Mouse (Mus musculus): ENCODE results near the gene Clk2. TPM values are rescaled to one million over a fixed set of nuclear protein-coding genes. Genes with fewer than 3 reads are reported as not detected.
A peak's percentile ranks its signal among the peaks of the same experiment; 100 is the strongest.

Clk2 gene
- polyA plus RNA-seq, 1 experiment, result 72.2 TPM

DNA sequence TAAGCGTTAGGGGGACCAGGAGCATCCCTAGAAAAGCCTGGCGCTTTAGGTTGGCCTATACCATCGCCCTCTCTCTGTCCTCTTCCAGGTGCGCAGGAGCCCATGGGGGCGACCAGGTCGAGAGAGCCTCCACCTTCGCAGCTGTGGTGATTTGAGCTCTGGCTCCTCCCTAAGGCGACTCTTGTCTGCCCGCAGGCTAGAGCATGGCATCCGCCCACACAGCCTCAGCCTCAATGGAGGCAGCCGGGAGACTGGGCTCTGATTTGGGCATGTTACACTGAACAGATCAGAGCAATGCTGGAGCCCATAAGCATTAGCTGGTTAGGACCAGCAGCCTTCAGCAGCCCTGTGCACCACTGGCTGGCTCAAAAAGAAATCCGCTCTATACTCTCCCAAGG, 23.9 kb downstream of the Clk2 start:
- Histone ChIP-seq H3K27ac (ENCODE audit: insufficient read depth, low read length) (peak overlapping the region; percentile 87), H3K4me1 (ENCODE audit: control insufficient read depth, insufficient read depth, insufficient read length) (peaks cover 32% of the 10 kb centered on the region), H3K27me3 (ENCODE audit: control insufficient read depth, insufficient read depth, low read length) (no peaks in the 10 kb centered on the region), H3K4me3 (ENCODE audit: extremely low read depth, insufficient read depth, insufficient read length) (peak overlapping the region; percentile 61), H3K36me3 (ENCODE audit: control insufficient read depth, insufficient read depth, low read length) (no peaks in the 10 kb centered on the region)
- WGBS, result 49% methylated on average over 12 of the region's 12 CpGs
- DNase-seq (ENCODE audit: low read depth in 1 of 2, low spot score in 2 of 2), result peak in 1 of 2 experiments; percentile 35
- TF ChIP-seq POLR2A (IDR thresholded peaks at IDR 0.05; ENCODE audit: low read depth, low read length) (peak; percentile 13; the same call in 1 of the 2 replicates), CTCF (IDR thresholded peaks at IDR 0.05; ENCODE audit: extremely low read depth, insufficient read depth, insufficient read length, insufficient replicate concordance) (no peak)

DNA sequence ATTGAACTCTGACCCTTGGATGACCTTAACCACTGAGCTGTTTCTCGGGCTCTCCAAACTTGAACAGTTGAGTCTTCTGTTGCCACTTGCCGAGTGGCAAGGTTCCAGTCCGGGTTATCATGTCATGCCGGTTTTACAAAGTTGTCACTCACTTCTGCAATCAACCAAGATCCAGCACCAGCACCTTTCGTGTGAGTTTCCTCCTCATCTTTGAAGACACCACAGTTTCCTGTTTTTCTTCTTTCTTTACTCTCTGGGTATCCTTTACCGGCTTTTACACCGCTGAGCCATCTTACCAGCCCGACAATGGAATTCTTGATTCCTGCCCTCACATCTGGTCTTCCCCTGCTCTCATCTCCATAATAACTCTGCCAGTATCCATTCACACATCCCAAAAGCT, 25.8 kb downstream of the Clk2 start:
- no peak for TF ChIP-seq CTCF (IDR thresholded peaks at IDR 0.05; ENCODE audit: extremely low read depth, insufficient read depth, insufficient read length, insufficient replicate concordance)
- no peak; the same call in none of the 2 replicates for TF ChIP-seq POLR2A (IDR thresholded peaks at IDR 0.05; ENCODE audit: low read depth, low read length)
- Histone ChIP-seq H3K27ac (ENCODE audit: insufficient read depth, low read length) (peak overlapping the region; percentile 75), H3K27me3 (ENCODE audit: control insufficient read depth, insufficient read depth, low read length) (no peaks in the 10 kb centered on the region), H3K36me3 (ENCODE audit: control insufficient read depth, insufficient read depth, low read length) (no peaks in the 10 kb centered on the region), H3K4me3 (ENCODE audit: extremely low read depth, insufficient read depth, insufficient read length) (peak overlapping the region; percentile 2; the same call in 1 of the 2 replicates), H3K4me1 (ENCODE audit: control insufficient read depth, insufficient read depth, insufficient read length) (peaks cover 26% of the 10 kb centered on the region)
- DNase-seq (ENCODE audit: low read depth in 1 of 2, low spot score in 2 of 2), result peak; percentile 31 to 47
- 9% methylated on average over 8 of the region's 8 CpGs for WGBS

DNA sequence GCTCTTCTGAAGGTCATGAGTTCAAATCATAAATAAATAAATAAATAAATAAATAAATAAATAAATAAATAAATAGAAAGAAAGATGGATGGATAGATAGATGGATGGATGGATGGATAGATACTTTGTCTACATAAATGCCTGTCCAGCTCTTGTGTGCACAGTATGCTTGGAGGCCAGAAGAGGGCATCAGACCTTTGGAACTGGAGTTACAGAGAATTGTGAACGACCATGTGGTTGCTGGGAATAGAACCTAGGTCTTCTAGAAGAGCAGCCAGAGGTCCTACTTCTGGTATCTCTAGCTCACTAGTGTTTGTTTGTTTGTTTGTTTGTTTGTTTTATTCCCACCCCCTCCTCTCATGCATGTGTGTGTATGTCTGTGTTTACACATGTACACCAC, 28.8 kb downstream of the Clk2 start:
- no peaks in the 10 kb centered on the region for H3K36me3 ChIP-seq (ENCODE audit: control insufficient read depth, insufficient read depth, low read length)
- TF ChIP-seq CTCF (IDR thresholded peaks at IDR 0.05; ENCODE audit: extremely low read depth, insufficient read depth, insufficient read length, insufficient replicate concordance), result no peak
- TF ChIP-seq POLR2A (IDR thresholded peaks at IDR 0.05; ENCODE audit: low read depth, low read length), result no peak
- no peak overlapping the region for H3K4me3 ChIP-seq (ENCODE audit: extremely low read depth, insufficient read depth, insufficient read length)
- H3K4me1 ChIP-seq (ENCODE audit: control insufficient read depth, insufficient read depth, insufficient read length), result peaks cover 9% of the 10 kb centered on the region; the same call in 1 of the 2 replicates
- WGBS, result 50% methylated on average over 1 of the region's 1 CpGs
- no peak overlapping the region for H3K27ac ChIP-seq (ENCODE audit: insufficient read depth, low read length)
- H3K27me3 ChIP-seq (ENCODE audit: control insufficient read depth, insufficient read depth, low read length), result no peaks in the 10 kb centered on the region
- no peak for DNase-seq (ENCODE audit: low read depth in 1 of 2, low spot score in 2 of 2)

DNA sequence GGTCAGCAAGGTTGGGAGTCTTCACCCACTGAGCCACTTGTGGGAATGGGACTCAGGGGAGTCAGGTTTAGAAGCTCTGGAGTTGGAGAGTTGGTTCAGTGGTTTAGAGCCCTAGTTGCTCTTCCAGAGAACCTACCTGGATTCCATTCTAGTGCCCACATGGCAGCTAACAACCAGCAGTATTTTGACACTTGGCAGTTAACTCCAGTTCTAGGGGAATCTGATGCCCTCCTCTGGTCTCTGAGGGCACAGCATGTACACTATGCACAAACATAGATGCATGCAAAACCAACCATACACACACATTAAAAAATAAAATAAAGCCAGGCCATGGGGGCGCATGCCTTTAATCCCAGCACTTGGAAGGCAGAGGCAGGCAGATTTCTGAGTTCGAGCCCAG, 29.3 kb downstream of the Clk2 start:
- H3K27me3 ChIP-seq (ENCODE audit: control insufficient read depth, insufficient read depth, low read length), result no peaks in the 10 kb centered on the region
- DNase-seq (ENCODE audit: low read depth in 1 of 2, low spot score in 2 of 2), result peak in 1 of 2 experiments; percentile 48
- H3K4me1 ChIP-seq (ENCODE audit: control insufficient read depth, insufficient read depth, insufficient read length), result peaks cover 8% of the 10 kb centered on the region; the same call in 1 of the 2 replicates
- TF ChIP-seq CTCF (IDR thresholded peaks at IDR 0.05; ENCODE audit: extremely low read depth, insufficient read depth, insufficient read length, insufficient replicate concordance), result no peak
- TF ChIP-seq POLR2A (IDR thresholded peaks at IDR 0.05; ENCODE audit: low read depth, low read length), result no peak
- H3K27ac ChIP-seq (ENCODE audit: insufficient read depth, low read length), result no peak overlapping the region
- no peak overlapping the region for H3K4me3 ChIP-seq (ENCODE audit: extremely low read depth, insufficient read depth, insufficient read length)
- 80% methylated on average over 2 of the region's 2 CpGs for WGBS
- H3K36me3 ChIP-seq (ENCODE audit: control insufficient read depth, insufficient read depth, low read length), result no peaks in the 10 kb centered on the region

DNA sequence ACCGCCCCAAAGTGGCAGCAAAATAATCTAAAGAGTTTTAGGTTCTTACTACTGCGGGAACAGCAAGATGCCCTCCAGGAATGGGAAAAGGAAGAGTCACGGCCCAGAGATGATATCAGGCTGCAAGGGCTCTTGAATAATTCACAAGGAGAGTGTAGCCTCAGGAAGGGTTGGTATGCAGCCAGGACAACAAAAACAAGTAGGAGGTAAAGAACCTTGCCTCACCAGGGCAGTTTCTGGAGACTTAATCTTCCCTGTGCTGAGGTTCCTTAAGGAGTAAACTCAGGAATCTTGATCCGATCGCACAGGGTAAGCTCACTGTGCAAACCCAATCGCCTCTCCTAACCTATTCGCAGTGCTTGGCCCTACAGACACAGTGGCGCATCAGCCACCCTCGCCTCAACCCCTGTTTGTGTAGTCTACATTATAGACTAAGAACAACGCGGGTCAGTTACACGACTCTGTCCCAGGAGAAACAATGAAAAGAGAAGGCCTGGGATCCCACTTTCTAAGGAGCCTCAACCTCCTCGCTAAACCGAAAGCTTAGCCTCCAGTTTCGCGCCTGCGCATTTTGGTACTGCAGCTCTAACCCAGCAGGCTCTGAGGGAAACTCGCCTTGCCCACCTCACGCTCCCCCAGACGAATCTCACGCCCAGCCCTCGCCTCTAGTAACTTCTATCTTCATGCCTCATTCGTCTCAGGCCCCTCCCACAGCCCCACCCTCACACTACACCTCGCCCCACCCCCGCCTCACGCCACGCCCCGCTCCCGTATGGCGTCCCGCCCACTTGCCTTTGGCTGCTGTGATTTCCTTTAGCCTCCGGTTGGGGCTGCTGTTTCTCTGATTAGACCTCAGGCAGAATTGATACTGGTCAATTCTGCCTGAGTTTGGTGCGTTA, 31.6 kb downstream of the Clk2 start:
- Histone ChIP-seq H3K27me3 (ENCODE audit: control insufficient read depth, insufficient read depth, low read length) (no peaks in the 10 kb centered on the region), H3K4me3 (ENCODE audit: extremely low read depth, insufficient read depth, insufficient read length) (peak overlapping the region; percentile 59; the same call in 1 of the 2 replicates), H3K4me1 (ENCODE audit: control insufficient read depth, insufficient read depth, insufficient read length) (no peaks in the 10 kb centered on the region), H3K36me3 (ENCODE audit: control insufficient read depth, insufficient read depth, low read length) (no peaks in the 10 kb centered on the region), H3K27ac (ENCODE audit: insufficient read depth, low read length) (peak overlapping the region; percentile 79)
- TF ChIP-seq CTCF (IDR thresholded peaks at IDR 0.05; ENCODE audit: extremely low read depth, insufficient read depth, insufficient read length, insufficient replicate concordance) (peak; percentile 19; the same call in 1 of the 2 replicates), POLR2A (IDR thresholded peaks at IDR 0.05; ENCODE audit: low read depth, low read length) (peak; percentile 79)
- peak; percentile 90 to 91 for DNase-seq (ENCODE audit: low read depth in 1 of 2, low spot score in 2 of 2)
- WGBS, result 8% methylated on average over 33 of the region's 33 CpGs

DNA sequence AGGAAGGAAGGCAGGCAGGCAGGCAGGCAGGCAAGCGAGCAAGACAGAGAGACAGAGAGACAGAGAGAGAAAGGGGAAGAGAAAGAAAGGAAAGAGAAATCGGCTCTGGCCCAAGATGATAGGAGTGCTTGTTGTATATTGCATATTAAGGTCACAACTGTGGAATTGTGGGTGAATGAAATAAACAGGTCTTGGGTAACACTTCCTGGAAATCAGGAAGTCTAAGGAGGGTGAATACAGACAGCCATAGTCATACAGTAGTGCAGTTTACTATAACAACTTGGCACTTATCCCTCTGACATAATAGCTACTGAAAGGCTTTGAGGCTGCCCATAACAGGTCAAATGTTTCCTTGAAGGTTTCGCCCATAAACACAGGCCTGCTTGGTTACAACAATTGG, 35.2 kb downstream of the Clk2 start:
- no peak for DNase-seq (ENCODE audit: low read depth in 1 of 2, low spot score in 2 of 2)
- no peak overlapping the region for H3K4me3 ChIP-seq (ENCODE audit: extremely low read depth, insufficient read depth, insufficient read length)
- peaks cover 4% of the 10 kb centered on the region; the same call in 1 of the 2 replicates for H3K4me1 ChIP-seq (ENCODE audit: control insufficient read depth, insufficient read depth, insufficient read length)
- TF ChIP-seq POLR2A (IDR thresholded peaks at IDR 0.05; ENCODE audit: low read depth, low read length), result no peak
- WGBS, result 58% methylated on average over 3 of the region's 3 CpGs
- peaks cover 9% of the 10 kb centered on the region; the same call in 1 of the 2 replicates for H3K36me3 ChIP-seq (ENCODE audit: control insufficient read depth, insufficient read depth, low read length)
- H3K27ac ChIP-seq (ENCODE audit: insufficient read depth, low read length), result no peak overlapping the region
- H3K27me3 ChIP-seq (ENCODE audit: control insufficient read depth, insufficient read depth, low read length), result no peaks in the 10 kb centered on the region
